8 mouse cellular contexts compared by ENCODE assay signal in the genomic region with DNA sequence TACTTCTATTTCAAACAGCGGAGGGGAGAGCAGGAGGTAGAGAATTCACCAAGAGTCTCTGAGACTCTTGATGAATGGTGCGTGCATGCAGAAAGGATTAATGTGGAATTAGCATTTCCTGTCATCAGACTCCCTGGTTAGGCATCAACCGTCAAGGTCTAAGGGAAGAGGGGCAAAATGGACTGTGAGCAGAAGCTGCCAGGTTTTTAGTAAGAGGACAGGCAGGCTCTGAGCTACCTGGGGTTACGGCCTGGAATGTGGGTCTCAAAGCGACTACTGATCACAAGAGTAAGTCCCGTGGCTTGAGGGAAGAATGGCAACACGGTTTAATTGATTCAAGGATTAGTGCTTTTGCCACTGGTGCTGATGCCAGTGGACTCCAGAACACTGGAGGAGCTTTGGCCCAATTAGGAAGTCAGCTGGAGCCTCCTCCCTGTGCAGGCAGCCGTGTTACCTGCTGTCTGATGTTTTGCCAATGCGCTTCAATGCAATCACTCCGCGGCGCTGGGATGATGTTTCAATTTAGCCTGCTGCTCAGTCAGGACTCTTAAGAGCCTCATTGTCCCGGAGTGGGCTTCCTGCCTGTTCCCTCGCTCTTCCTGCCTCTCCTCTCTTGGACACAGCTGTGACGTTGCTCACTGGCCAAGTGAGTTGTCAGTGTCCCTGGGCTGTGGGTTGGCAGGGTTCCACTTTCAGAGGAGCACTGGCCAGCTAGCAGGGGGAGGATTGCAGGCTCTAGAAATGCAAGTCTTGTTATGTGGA. TPM values are rescaled to one million over a fixed set of nuclear protein-coding genes. Genes with fewer than 3 reads are reported as not detected.
DNase-seq lines count a peak whose midpoint lies in the region; ATAC-seq and TF ChIP-seq lines count a peak whose summit lies in the region.

No protein-coding gene starts in this region.

- no peaks in the 10 kb centered on the region for H3K9me3 ChIP-seq in forebrain, postnatal 0 days (ENCODE audit: low read length)
- no peaks in the 10 kb centered on the region for H3K9me3 ChIP-seq in lung, embryonic 14.5 days (ENCODE audit: low read depth, low read length)

- intact Hi-C loops in heart, postnatal 10 days (cut with DNase I) = no loop called here

- 8% methylated on average over 15 of the region's 15 CpGs for WGBS in forebrain, postnatal 0 days
- 27% methylated on average over 15 of the region's 15 CpGs for WGBS in lung, embryonic 14.5 days

- no peak overlapping the region for H3K9ac ChIP-seq in forebrain, postnatal 0 days
- no peak overlapping the region; the same call in 1 of the 2 replicates for H3K9ac ChIP-seq in lung, embryonic 14.5 days

- peak; percentile 14 for DNase-seq in 3T3-L1 (ENCODE audit: low read depth, low spot score)
- peak; percentile 20 for DNase-seq in cerebellum, adult 11 months
- peak; percentile 75 for DNase-seq in forebrain, postnatal 0 days
- peak; percentile 84 to 89 for DNase-seq in heart, postnatal 10 days
- peak; percentile 61 to 72 for DNase-seq in kidney, postnatal 25 days
- DNase-seq in lung, embryonic 14.5 days = peak; percentile 92
- peak; percentile 18 for DNase-seq in retina, adult 2 months (ENCODE audit: low read depth, low spot score)
- no peak for DNase-seq in thymus, postnatal 10 days (ENCODE audit: low spot score in 2 of 2)

- H3K4me2 ChIP-seq in forebrain, postnatal 0 days (ENCODE audit: low read depth) = peak overlapping the region; percentile 29
- H3K4me2 ChIP-seq in lung, embryonic 14.5 days = peak overlapping the region; percentile 50

- H3K36me3 ChIP-seq in forebrain, postnatal 0 days (ENCODE audit: insufficient read depth) = no peaks in the 10 kb centered on the region
- H3K36me3 ChIP-seq in lung, embryonic 14.5 days (ENCODE audit: insufficient read depth) = no peaks in the 10 kb centered on the region

- H3K4me1 ChIP-seq in forebrain, postnatal 0 days (ENCODE audit: insufficient read depth) = peaks cover 9% of the 10 kb centered on the region; the same call in 1 of the 2 replicates
- peaks cover 6% of the 10 kb centered on the region; the same call in 1 of the 2 replicates for H3K4me1 ChIP-seq in lung, embryonic 14.5 days (ENCODE audit: insufficient read depth)

- no peaks in the 10 kb centered on the region for H3K27me3 ChIP-seq in forebrain, postnatal 0 days (ENCODE audit: insufficient read depth, low read length)
- H3K27me3 ChIP-seq in lung, embryonic 14.5 days (ENCODE audit: insufficient read depth, low read length) = no peaks in the 10 kb centered on the region

- no peak overlapping the region for H3K27ac ChIP-seq in forebrain, postnatal 0 days (ENCODE audit: low read depth, low read length)
- no peak overlapping the region for H3K27ac ChIP-seq in lung, embryonic 14.5 days (ENCODE audit: low read depth)

- H3K4me3 ChIP-seq in forebrain, postnatal 0 days (ENCODE audit: low read depth, low read length) = no peak overlapping the region
- no peak overlapping the region for H3K4me3 ChIP-seq in lung, embryonic 14.5 days (ENCODE audit: low read depth, low read length)

- ATAC-seq in forebrain, postnatal 0 days = peak; percentile 85
- peak; percentile 88 for ATAC-seq in lung, embryonic 14.5 days (ENCODE audit: insufficient read depth)

- TF ChIP-seq CTCF in forebrain, postnatal 0 days (IDR thresholded peaks at IDR 0.05; ENCODE audit: low read depth) = no peak
- no peak for TF ChIP-seq CTCF in lung, embryonic 14.5 days (IDR thresholded peaks at IDR 0.05; ENCODE audit: low read depth)

RNA-seq across cellular contexts. Expression of a gene that starts 54.6 kb away (rescaled TPM):
- total RNA-seq in forebrain, postnatal 0 days (2014; rRNA removed) = 21.5 and 26.2 TPM in 2 replicates
- 13.4 and 13.9 TPM in 2 replicates for polyA plus RNA-seq in forebrain, postnatal 0 days (2015; fragmentation: Nextera tagmentation; extraction: Ambion mirVana)
- 1 to 10 TPM; 3.8 to 6.0 TPM for total RNA-seq in heart, postnatal 10 days (2021)
- polyA plus RNA-seq in lung, embryonic 14.5 days (2014; fragmentation: Nextera tagmentation; extraction: Ambion mirVana) = 34.9 and 38.2 TPM in 2 replicates

Comparison
In these comparisons a context has a peak if more than half of its experiments do, and no peak if none do; other contexts are left out.
1. DNase-seq: peak in 3T3-L1 (single experiment), cerebellum, adult 11 months (single experiment), forebrain, postnatal 0 days (single experiment), heart, postnatal 10 days (2 of 2), kidney, postnatal 25 days (2 of 2), lung, embryonic 14.5 days (single experiment) and retina, adult 2 months (single experiment); none in thymus, postnatal 10 days (0 of 2).